Mouse (Mus musculus) spleen, postnatal 10 days (tissue): ENCODE data around the gene Gm815.

Source experiments
- DNase-seq, 2 experiments: peaks; one replicate each; pipeline ENCODE4 v3.0.0; 2021 to 2022; ENCODE audit warnings: low spot score in 2 of 2

Gene Gm815

DNA sequence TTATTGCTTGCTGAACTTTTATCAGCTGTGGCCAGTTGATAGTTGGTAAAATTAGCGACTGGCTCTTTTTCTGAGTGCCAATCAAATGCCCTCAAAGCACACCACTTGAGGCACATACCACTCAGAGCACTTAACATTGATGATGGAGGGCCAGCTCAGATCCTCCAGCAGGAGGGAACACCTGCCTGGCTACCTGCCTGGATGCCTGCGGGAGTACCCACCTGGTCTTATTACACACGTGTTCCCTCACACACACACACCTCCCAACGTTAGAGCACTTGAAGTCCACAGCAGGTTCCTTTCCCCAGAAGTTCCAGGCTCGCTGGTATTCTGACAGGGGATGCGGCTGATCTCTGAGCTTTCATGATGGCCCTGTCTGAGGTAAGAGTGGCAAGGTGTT, at the start of gene Gm815:
Gm815 (plus strand) TSS at position 266 of the 400 bp plus-strand sequence.
- DNase-seq: no peak

DNA sequence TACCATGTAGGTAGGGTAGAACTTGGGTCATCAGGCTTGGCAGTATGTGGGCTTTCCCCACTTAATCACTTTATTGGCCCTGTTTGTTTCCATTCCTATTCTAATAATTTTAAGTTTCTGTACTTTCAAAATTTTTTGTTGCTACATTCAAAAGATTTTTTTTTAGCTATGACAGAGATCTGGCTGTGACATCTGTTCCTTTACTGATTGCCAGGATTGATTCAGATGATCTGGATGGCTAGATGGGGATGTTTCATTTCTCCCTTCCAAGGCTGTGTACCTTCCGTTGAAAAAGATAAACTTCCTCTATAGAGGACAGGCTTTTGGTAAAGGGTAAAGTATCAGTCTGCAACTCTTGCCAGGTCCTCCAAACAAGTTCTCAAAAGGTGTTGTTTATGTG, 48.1 kb upstream of the Gm815 start:
- DNase-seq: no peak

- DNase-seq: no peak
Observed at GRCm38 (mm10) chr19:26843896-26844295, 41.8 kb upstream of the Gm815 start.

GRCm38 (mm10) chr19:26844813-26845212, 40.9 kb upstream of the Gm815 start:
- DNase-seq: no peak

DNA sequence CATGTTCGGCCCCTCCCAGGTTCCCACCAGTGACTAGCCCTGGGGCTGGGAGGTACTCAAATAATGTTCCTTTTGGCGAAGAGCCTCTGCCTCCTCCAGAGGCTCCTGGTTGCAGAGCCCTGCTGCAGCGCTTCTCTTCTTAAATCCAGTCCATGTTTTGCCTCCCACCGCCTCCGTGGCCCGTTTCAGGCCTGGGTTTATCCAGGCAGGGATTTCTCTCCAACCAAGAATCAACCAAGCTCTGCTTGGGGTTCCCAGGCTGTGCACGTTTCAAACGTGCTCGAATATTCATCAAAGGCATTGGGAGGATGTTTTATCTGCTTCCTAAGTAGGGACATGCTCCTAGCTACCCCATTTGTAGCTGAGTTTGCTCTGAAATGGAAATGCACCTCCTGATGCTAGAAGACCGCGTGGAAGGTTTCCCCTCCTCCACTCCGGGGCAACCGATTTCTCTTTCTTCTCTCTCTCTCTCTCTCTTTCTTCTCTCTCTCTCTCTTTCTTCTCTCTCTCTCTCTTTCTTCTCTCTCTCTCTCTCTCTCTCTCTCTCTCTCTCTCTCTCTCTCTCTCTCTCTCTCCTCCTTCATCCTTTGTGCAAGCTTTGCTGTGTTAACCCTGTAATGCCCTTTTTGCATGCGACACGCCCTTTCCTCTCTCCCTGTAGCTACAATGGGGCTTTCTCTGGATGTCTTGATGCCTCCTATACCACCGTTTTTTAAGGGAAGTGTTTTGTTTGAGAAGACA, 40.2 kb upstream of the Gm815 start:
- peak; percentile 44 to 73 for DNase-seq

- no peak for DNase-seq
Observed at GRCm38 (mm10) chr19:26846017-26846285, 39.7 kb upstream of the Gm815 start.

DNA sequence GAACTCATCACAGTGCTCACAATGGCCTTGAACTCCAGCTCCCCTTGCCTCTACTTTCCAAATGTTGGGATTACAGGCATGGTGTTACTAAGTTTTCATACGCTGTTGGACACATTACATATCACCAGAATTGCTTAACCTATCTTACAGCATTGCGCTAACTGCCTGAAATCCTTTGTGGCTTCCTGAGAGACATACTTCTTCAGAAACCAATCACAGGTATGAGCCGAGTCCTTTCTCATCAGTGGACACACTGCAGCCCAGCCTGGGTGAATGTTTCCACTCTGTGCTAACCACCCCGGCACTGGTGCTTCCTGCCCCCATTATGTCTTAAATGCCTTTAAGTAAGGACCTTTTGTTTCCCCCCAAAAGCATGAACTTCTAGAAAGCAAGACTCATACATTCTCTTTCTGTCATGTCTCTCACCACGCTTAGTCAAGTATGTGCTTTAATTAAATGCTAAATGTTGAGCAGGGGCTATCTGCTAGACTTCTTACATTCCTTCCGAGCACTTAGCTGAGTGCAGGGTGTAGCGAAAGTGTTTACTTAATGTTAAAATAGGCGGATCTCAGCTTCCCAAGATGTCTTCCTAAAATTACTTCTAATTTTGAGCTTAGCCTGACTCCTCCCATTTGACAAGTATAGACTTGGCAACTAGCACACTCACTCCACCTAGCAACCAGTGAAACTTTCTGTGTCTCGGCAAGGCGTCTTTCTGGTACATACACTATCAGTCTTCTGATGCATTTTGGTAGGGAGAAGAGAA, 34.5 kb upstream of the Gm815 start:
- no peak for DNase-seq

DNA sequence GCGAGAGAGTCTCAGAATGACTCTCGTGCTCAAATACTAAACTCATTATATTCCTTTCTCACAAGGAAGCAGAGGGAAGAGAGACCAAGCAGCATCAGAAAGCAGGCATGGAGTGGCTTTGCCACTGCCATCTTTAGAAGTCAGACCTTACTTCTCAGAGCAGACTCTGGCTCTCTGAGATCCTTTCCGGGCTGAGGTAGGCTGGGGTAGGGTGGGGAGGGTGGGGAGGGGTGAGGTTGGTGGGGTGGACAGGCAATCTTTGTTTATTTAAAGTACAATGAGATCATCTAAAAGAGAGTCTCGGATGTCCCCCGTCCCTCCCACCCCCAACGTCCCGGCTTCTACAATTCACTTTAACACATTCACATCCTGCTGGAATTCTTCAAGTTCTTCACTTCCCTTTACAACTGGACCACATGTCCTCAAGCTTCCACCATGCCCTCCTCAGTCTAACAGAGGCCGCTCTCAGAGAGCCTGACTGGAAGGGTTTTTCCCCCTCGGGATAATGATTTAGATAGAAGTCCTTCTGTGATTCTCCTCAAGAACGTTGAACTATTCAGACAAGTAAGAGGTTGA, 33.3 kb upstream of the Gm815 start:
- DNase-seq: no peak

- DNase-seq: no peak
Observed at GRCm38 (mm10) chr19:26853701-26854282, 31.9 kb upstream of the Gm815 start.

DNA sequence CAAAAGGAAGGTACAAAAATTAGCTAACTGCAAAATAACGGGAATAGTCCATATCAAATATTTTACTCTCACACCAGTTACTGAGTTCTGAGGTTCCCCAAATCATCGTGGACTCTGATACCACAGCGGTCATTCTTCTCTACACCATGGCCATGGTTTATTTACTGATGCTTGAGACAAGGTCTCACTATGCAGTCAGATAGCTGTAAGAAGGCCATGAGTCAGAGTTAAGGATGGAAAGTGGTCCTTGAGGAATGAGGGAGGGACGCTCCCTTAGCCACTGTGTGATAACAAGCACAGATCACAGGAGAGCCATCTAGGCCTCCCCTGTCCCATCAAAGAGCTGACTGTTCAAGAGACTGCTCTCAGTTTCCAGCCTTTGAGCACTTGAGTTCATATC, 31.0 kb upstream of the Gm815 start:
- DNase-seq: no peak

DNA sequence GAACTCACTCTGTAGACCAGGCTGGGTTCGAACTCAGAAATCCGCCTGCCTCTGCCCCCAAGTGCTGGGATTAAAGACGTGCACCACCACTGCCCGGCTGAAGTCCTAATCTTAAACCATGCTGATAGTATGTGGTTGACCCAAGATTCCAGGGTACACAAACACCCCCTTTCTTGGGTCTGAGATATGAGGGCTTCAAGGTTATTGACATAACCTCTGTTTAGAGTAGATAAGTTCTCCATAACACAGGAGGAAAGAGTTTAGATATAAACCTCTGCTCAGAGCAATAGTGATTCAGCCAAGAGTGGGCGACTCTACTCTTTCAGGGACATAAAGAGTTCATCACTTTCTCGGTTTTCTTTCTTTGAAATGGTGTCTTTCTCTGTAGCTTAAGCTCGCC, 30.5 kb upstream of the Gm815 start:
- no peak for DNase-seq

- DNase-seq: no peak
Observed at GRCm38 (mm10) chr19:26858427-26859194, 27.1 kb upstream of the Gm815 start.

GRCm38 (mm10) chr19:26859195-26859570, 26.5 kb upstream of the Gm815 start:
- no peak for DNase-seq

DNA sequence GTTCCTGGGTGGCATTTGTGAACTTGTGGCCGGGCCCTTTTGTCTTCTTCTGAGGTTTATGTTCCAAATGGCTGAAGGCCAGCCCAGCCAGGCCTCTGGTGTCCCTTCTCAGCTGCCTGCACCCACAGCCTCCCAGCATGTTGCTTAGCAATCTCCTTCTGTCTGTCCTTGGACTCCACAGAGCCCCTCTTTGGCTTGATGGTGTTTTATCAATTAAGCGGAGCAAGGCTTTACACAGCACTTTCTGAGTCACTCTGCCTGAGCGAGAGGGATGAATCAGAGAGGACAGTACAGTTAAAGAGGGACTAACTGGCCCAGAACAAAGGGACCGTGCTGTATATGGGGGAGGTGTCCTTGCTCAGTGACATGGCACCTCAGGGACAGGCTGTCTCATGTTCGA, 22.0 kb upstream of the Gm815 start:
- no peak for DNase-seq

- DNase-seq: no peak
Observed at GRCm38 (mm10) chr19:26864975-26865690, 20.5 kb upstream of the Gm815 start.

DNA sequence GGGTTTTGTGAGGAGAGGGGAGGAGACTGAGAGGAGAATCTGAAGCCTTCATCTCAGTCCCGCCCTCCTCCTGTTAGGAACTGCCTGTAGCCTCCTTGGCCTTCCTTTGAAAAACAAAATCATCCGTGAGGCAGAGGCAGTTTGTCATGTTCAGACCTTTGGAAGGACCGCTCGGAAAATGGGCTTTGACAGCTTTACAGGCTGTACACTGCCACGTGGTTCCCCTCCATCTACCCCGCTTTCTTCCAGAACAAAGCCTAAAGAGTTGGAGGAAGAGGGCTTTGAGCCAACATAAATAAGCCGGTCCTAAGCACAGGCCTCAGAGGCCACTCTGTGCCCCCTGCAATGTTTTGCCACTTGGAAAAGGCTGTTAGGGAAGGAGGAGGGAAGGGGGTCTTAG, 19.9 kb upstream of the Gm815 start:
- DNase-seq: no peak

DNA sequence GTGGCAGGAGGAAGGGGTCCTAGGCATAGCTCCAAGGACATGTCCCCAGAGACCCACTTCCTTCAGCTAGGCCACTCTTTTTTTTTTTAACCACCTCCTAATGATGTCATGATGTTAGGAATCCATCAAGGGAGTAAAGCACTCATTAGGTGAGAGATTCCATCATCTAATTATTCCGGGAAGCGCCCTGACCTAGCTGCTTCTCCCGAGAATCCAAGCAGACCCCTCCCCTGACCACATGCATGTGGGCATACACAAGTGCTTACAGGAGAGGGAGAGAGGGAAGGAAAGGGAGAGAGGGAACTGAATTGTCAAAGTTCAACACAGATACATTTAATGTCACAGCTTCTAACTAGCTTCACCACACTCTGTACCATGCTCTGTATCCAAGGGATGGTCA, 16.1 kb upstream of the Gm815 start:
- no peak for DNase-seq

GRCm38 (mm10) chr19:26870280-26870679, 15.4 kb upstream of the Gm815 start:
- DNase-seq: no peak

GRCm38 (mm10) chr19:26871096-26871495, 14.6 kb upstream of the Gm815 start:
- no peak for DNase-seq

DNA sequence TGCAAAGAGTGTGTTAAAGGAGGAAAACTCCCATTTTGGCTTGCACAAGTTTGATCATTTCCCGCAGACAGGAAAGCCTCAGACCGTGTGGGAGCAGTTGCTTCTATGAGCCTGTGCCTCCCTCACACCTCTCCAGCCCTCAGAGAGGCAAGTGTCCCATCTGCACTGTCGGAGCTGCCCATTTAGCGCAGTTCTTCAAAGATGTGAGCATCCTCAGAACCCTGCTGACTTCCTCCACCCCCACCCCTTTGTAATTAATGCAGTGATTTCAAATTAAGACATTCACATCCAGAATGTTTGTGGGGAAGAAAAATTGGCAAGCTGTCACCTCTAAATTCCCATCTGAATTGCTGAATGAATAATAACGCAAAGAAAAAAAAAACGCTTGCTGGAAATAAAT, 12.8 kb upstream of the Gm815 start:
- DNase-seq: no peak

DNA sequence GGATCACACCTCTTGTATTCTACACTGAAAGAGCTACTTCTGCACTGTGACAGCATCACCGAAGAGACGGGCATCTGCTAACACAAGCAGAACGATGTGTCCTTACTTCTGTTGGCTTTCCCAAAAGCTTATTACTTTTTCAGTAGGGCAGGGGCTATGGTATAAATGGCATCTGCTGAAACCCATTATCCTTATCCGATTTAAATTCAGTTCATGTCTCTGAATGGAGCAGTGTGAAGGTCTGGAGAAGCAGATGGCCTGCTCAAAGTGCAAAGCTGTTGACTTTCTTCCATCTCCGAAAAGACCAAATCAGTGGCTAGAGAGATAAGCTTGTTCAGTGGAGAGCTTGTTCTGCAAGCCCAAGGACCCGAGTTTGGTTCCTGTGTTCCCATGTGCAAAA, 10.1 kb upstream of the Gm815 start:
- no peak for DNase-seq
